Mouse (Mus musculus) lung, adult 2 months (tissue): ENCODE data around the gene Npsr1.

Experiments used
- CTCF ChIP-seq: fragments of 200-500 bp; IDR thresholded peaks from 2 replicates; pipeline ENCODE4 v1.5.1; 2011; ENCODE audit warnings: mild to moderate bottlenecking, low read length, control low read depth; ENCODE audit not compliant: insufficient read depth
- POLR2A ChIP-seq: fragments of 200-500 bp; IDR thresholded peaks from 2 replicates; pipeline ENCODE4 v1.6.1; 2011; ENCODE audit warnings: low read depth, mild to moderate bottlenecking, control low read depth, low read length, borderline replicate concordance; ENCODE audit errors: extremely low read depth

DNA sequence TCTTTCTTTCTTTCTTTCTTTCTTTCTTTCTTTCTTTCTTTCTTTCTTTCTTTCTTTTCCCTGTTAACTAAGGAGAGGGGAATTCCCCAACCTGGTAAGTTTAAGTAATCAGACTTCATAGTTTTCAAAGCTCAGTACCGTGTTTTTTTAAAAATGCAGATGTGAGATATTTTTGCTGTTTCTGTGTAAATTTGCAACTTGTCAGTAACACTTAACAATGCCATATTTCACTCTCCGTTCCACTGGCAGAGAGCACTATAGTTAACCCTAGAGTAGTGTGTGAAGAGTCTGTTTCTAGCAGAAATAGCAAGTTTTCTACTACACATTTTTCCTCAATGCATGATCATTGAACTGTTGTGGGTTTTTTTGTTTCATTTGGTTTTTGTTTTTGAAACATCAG is 730 bp downstream of the Npsr1 start:
- no peak for TF ChIP-seq CTCF
- TF ChIP-seq POLR2A: no peak
